ENCODE assay signal across 9 mouse cellular contexts in genomic region chr12:86652570-86653041, GRCm38 (mm10). TPM values are rescaled to one million over a fixed set of nuclear protein-coding genes. Genes with fewer than 3 reads are reported as not detected.
DNase-seq lines count a peak whose midpoint lies in the region; ATAC-seq and TF ChIP-seq lines count a peak whose summit lies in the region.
"Had no signal": no experiment of that assay in that cellular context is flagged by ENCODE, and none has a peak within 500 bp of the region (broad histone marks: within the 10 kb centered on the region; RNA-seq: fewer than 3 reads in every experiment).

No protein-coding gene starts in this region.

- H3K27me3 ChIP-seq in hindbrain, embryonic 16.5 days (replicated peaks; ENCODE audit: control insufficient read depth, insufficient read depth, low read length) = no peaks in the 10 kb centered on the region
- H3K27me3 ChIP-seq in midbrain, embryonic 15.5 days (replicated peaks) = no peaks in the 10 kb centered on the region
- H3K27me3 ChIP-seq in thymus, adult 2 months (ENCODE audit: control insufficient read depth, insufficient read depth, low read length) = no peaks in the 10 kb centered on the region
- H3K27me3 ChIP-seq: liver, embryonic 15.5 days had no signal

- H3K4me1 ChIP-seq in bone marrow macrophage, adult 2 months (ENCODE audit: control insufficient read depth, insufficient read depth, low read length) = peaks cover 10% of the 10 kb centered on the region
- peaks cover 8% of the 10 kb centered on the region; the same call in 1 of the 2 replicates for H3K4me1 ChIP-seq in hindbrain, embryonic 16.5 days (ENCODE audit: control insufficient read depth, insufficient read depth, low read depth, low read length)
- peaks cover 8% of the 10 kb centered on the region for H3K4me1 ChIP-seq in midbrain, embryonic 15.5 days
- H3K4me1 ChIP-seq in thymus, adult 2 months (replicated peaks; ENCODE audit: control insufficient read depth, insufficient read depth, low read length) = no peaks in the 10 kb centered on the region
- H3K4me1 ChIP-seq: liver, embryonic 15.5 days had no signal

- peak; percentile 80 for DNase-seq in NIH3T3 (ENCODE audit: low read depth)
- DNase-seq in gastrocnemius, adult 2 months = peak; percentile 87
- peak; percentile 71 to 77 for DNase-seq in layer of hippocampus, postnatal 36 days
- DNase-seq in urinary bladder, adult 18-20 months (ENCODE audit: low spot score in 2 of 2) = peak; percentile 3 to 24
- no peak for DNase-seq in thymus, adult 2 months

- intact Hi-C loops in gastrocnemius, adult 2 months (cut with DNase I) = no loop called here

- no peaks in the 10 kb centered on the region for H3K9me3 ChIP-seq in hindbrain, embryonic 16.5 days (ENCODE audit: control insufficient read depth, low read length)
- no peaks in the 10 kb centered on the region for H3K9me3 ChIP-seq in midbrain, embryonic 15.5 days
- H3K9me3 ChIP-seq: liver, embryonic 15.5 days had no signal

- H3K9ac ChIP-seq in hindbrain, embryonic 16.5 days (ENCODE audit: low read depth, low read length) = no peak overlapping the region
- H3K9ac ChIP-seq in midbrain, embryonic 15.5 days = no peak overlapping the region
- H3K9ac ChIP-seq: liver, embryonic 15.5 days had no signal

- no peak for TF ChIP-seq CTCF in bone marrow macrophage, adult 2 months (IDR thresholded peaks at IDR 0.05; ENCODE audit: low read depth, low read length)
- no peak for TF ChIP-seq CTCF in gastrocnemius, adult 2 months (IDR thresholded peaks at IDR 0.05)
- TF ChIP-seq CTCF in thymus, adult 2 months (IDR thresholded peaks at IDR 0.05; ENCODE audit: borderline replicate concordance, control insufficient read depth, extremely low read depth, insufficient read depth, low read length, poor library complexity) = no peak

- TF ChIP-seq POLR2A in bone marrow macrophage, adult 2 months (IDR thresholded peaks at IDR 0.05; ENCODE audit: borderline replicate concordance, low read depth, low read length) = no peak
- no peak for TF ChIP-seq POLR2A in thymus, adult 2 months (IDR thresholded peaks at IDR 0.05; ENCODE audit: control insufficient read depth, extremely low read depth, insufficient read depth, low read length, poor library complexity)

- ATAC-seq in hindbrain, embryonic 16.5 days = peak; percentile 91
- ATAC-seq in midbrain, embryonic 15.5 days (replicated peaks) = peak; percentile 67; the same call in 1 of the 2 replicates

- H3K4me3 ChIP-seq in bone marrow macrophage, adult 2 months (ENCODE audit: insufficient read depth, low read length) = no peak overlapping the region
- peak overlapping the region; percentile 2; the same call in 1 of the 2 replicates for H3K4me3 ChIP-seq in gastrocnemius, adult 2 months
- no peak overlapping the region for H3K4me3 ChIP-seq in hindbrain, embryonic 16.5 days (ENCODE audit: low read length)
- no peak overlapping the region for H3K4me3 ChIP-seq in midbrain, embryonic 15.5 days
- no peak overlapping the region for H3K4me3 ChIP-seq in thymus, adult 2 months (ENCODE audit: control insufficient read depth, insufficient read depth, low read length)
- H3K4me3 ChIP-seq: liver, embryonic 15.5 days had no signal

- H3K27ac ChIP-seq in bone marrow macrophage, adult 2 months (ENCODE audit: insufficient read depth, low read depth, low read length) = 0 out of 2 replicates have a peak overlapping the region, but pooled peaks have one; percentile 7
- peak overlapping the region; percentile 28; the same call in 1 of the 2 replicates for H3K27ac ChIP-seq in gastrocnemius, adult 2 months
- H3K27ac ChIP-seq in hindbrain, embryonic 16.5 days (ENCODE audit: low read depth, low read length) = peak overlapping the region; percentile 36; the same call in 1 of the 2 replicates
- H3K27ac ChIP-seq in midbrain, embryonic 15.5 days = peak overlapping the region; percentile 56
- no peak overlapping the region for H3K27ac ChIP-seq in thymus, adult 2 months (ENCODE audit: control insufficient read depth, insufficient read depth, low read length)
- H3K27ac ChIP-seq: liver, embryonic 15.5 days had no signal

- H3K36me3 ChIP-seq in hindbrain, embryonic 16.5 days (ENCODE audit: control insufficient read depth, insufficient read depth, low read length) = no peaks in the 10 kb centered on the region
- H3K36me3 ChIP-seq in midbrain, embryonic 15.5 days (replicated peaks) = no peaks in the 10 kb centered on the region
- H3K36me3 ChIP-seq in thymus, adult 2 months (ENCODE audit: control insufficient read depth, insufficient read depth, low read length) = no peaks in the 10 kb centered on the region
- H3K36me3 ChIP-seq: liver, embryonic 15.5 days had no signal

- 25% methylated on average over 4 of the region's 4 CpGs for WGBS in hindbrain, embryonic 16.5 days
- 42% methylated on average over 4 of the region's 4 CpGs for WGBS in midbrain, embryonic 15.5 days
- WGBS in thymus, adult 2 months = 61% methylated on average over 4 of the region's 4 CpGs

- H3K4me2 ChIP-seq in hindbrain, embryonic 16.5 days (ENCODE audit: low read length) = no peak overlapping the region
- H3K4me2 ChIP-seq in midbrain, embryonic 15.5 days = no peak overlapping the region
- H3K4me2 ChIP-seq: liver, embryonic 15.5 days had no signal

RNA-seq across cellular contexts. Expression of gene Vash1, which starts 25.9 kb away (rescaled TPM):
- polyA plus RNA-seq in bone marrow macrophage, adult 2 months (2012; ENCODE audit: insufficient read depth, insufficient read length, missing spikeins) = 0.50 and 0.72 TPM in 2 replicates
- total RNA-seq in gastrocnemius, adult 2 months (2021) = 1 to 10 TPM; 4.0 to 6.9 TPM
- 28.3 and 31.5 TPM in 2 replicates for polyA plus RNA-seq in hindbrain, embryonic 16.5 days (2015; fragmentation: Nextera tagmentation; extraction: Ambion mirVana)
- total RNA-seq in layer of hippocampus, postnatal 36 days (2021) = 10 to 100 TPM; 44.4 to 47.7 TPM
- polyA plus RNA-seq in midbrain, embryonic 15.5 days (2015; fragmentation: Nextera tagmentation; extraction: Ambion mirVana) = 36.6 and 41.6 TPM in 2 replicates
- polyA plus RNA-seq in thymus, adult 2 months (2012; rRNA removed) = 3.0 and 3.7 TPM in 2 replicates
